Mouse (Mus musculus) small intestine, adult 2 months (tissue): Measurements from ENCODE around the gene Ccl25.

Source experiments
- CTCF ChIP-seq: fragments of 200-500 bp; IDR thresholded peaks from 2 replicates; pipeline ENCODE4 v1.5.1; 2012; ENCODE audit warnings: low read depth, mild to moderate bottlenecking, control low read depth, inconsistent platforms, low read length, moderate library complexity, mixed read lengths; ENCODE audit not compliant: insufficient replicate concordance, insufficient read length; ENCODE audit errors: extremely low read depth
- POLR2A ChIP-seq: fragments of 200-500 bp; IDR thresholded peaks from 2 replicates; pipeline ENCODE4 v1.6.1; 2012; ENCODE audit warnings: low read depth, mild to moderate bottlenecking, control low read depth, inconsistent platforms, low read length, moderate library complexity

GRCm38 (mm10) chr8:4321031-4321430 is 4.0 kb upstream of the Ccl25 start:
- no peak for TF ChIP-seq POLR2A
- no peak for TF ChIP-seq CTCF
